Mouse (Mus musculus): ENCODE measurements at regions not wholly inside any gene's neighbourhood (a gene's known extent, or its start where the extent isn't known, plus 50 kb on each side); places are given as distances from the start of the nearest gene placed in this dataset.

GRCm38 (mm10) chrX:142576127-142576526 is 105.1 kb upstream of the Tmem164 start:
- Histone ChIP-seq H3K4me3 (ENCODE audit: low read depth, low read length) (no peak overlapping the region), H3K4me1 (ENCODE audit: insufficient read depth, low read depth, low read length) (peaks cover 57% of the 10 kb centered on the region), H3K27me3 (ENCODE audit: insufficient read depth, low read length) (no peaks in the 10 kb centered on the region), H3K9me3 (replicated peaks) (no peaks in the 10 kb centered on the region), H3K36me3 (replicated peaks) (no peaks in the 10 kb centered on the region)
- no peak for TF ChIP-seq TAL1 (conservative IDR thresholded peaks at IDR 0.05; ENCODE audit: low read depth, low read length)
- no peak for TF ChIP-seq GATA1 (IDR thresholded peaks at IDR 0.05; ENCODE audit: borderline replicate concordance, low read length)
- TF ChIP-seq GATA2 (IDR thresholded peaks at IDR 0.05; ENCODE audit: borderline replicate concordance, low read depth, low read length), result no peak
- TF ChIP-seq POLR2AphosphoS5 (IDR thresholded peaks at IDR 0.05; ENCODE audit: insufficient replicate concordance, low read depth, low read length), result no peak
- no peak for TF ChIP-seq CTCF (IDR thresholded peaks at IDR 0.05; ENCODE audit: low read depth, low read length)
- ATAC-seq (ENCODE audit: extremely low read depth, insufficient number of reproducible peaks, low FRiP score, poor library complexity, severe bottlenecking), result no peak
- no peak for DNase-seq (ENCODE audit: low spot score)

- H3K9me3 ChIP-seq (replicated peaks), result no peaks in the 10 kb centered on the region
- H3K36me3 ChIP-seq (replicated peaks), result no peaks in the 10 kb centered on the region
- DNase-seq (ENCODE audit: low spot score) (peak; percentile 35), ATAC-seq (ENCODE audit: extremely low read depth, insufficient number of reproducible peaks, low FRiP score, poor library complexity, severe bottlenecking) (peak; percentile 89)
- no peaks in the 10 kb centered on the region for H3K27me3 ChIP-seq (ENCODE audit: insufficient read depth, low read length)
- H3K4me1 ChIP-seq (ENCODE audit: insufficient read depth, low read depth, low read length), result peaks cover 56% of the 10 kb centered on the region
- TF ChIP-seq TAL1 (conservative IDR thresholded peaks at IDR 0.05; ENCODE audit: low read depth, low read length) (peak; percentile 84), GATA2 (IDR thresholded peaks at IDR 0.05; ENCODE audit: borderline replicate concordance, low read depth, low read length) (no peak)
- no peak overlapping the region; the same call in 1 of the 2 replicates for H3K4me3 ChIP-seq (ENCODE audit: low read depth, low read length)
Measured at GRCm38 (mm10) chrX:142577449-142578081, 103.6 kb upstream of the Tmem164 start.

GRCm38 (mm10) chrX:142585281-142585680 is 95.9 kb upstream of the Tmem164 start:
- 0 out of 2 replicates have a peak, but pooled peaks have one; percentile 22 for TF ChIP-seq TAL1 (conservative IDR thresholded peaks at IDR 0.05; ENCODE audit: low read depth, low read length)
- no peak for TF ChIP-seq GATA1 (IDR thresholded peaks at IDR 0.05; ENCODE audit: borderline replicate concordance, low read length)
- DNase-seq (ENCODE audit: low spot score) (no peak), ATAC-seq (ENCODE audit: extremely low read depth, insufficient number of reproducible peaks, low FRiP score, poor library complexity, severe bottlenecking) (no peak)
- H3K27me3 ChIP-seq (ENCODE audit: insufficient read depth, low read length), result no peaks in the 10 kb centered on the region
- no peaks in the 10 kb centered on the region for H3K9me3 ChIP-seq (replicated peaks)
- no peaks in the 10 kb centered on the region for H3K36me3 ChIP-seq (replicated peaks)
- H3K4me1 ChIP-seq (ENCODE audit: insufficient read depth, low read depth, low read length), result peaks cover 19% of the 10 kb centered on the region
- H3K4me3 ChIP-seq (ENCODE audit: low read depth, low read length), result no peak overlapping the region

GRCm38 (mm10) chrX:142599377-142599776 is 81.8 kb upstream of the Tmem164 start:
- peaks cover 14% of the 10 kb centered on the region for H3K4me1 ChIP-seq (ENCODE audit: insufficient read depth, low read depth, low read length)
- no peaks in the 10 kb centered on the region for H3K36me3 ChIP-seq (replicated peaks)
- H3K9me3 ChIP-seq (replicated peaks), result no peaks in the 10 kb centered on the region
- ATAC-seq (ENCODE audit: extremely low read depth, insufficient number of reproducible peaks, low FRiP score, poor library complexity, severe bottlenecking) (no peak), DNase-seq (ENCODE audit: low spot score) (no peak)
- no peak for TF ChIP-seq CTCF (IDR thresholded peaks at IDR 0.05; ENCODE audit: low read depth, low read length)
- no peak for TF ChIP-seq POLR2AphosphoS5 (IDR thresholded peaks at IDR 0.05; ENCODE audit: insufficient replicate concordance, low read depth, low read length)
- no peak for TF ChIP-seq GATA1 (IDR thresholded peaks at IDR 0.05; ENCODE audit: borderline replicate concordance, low read length)
- TF ChIP-seq TAL1 (conservative IDR thresholded peaks at IDR 0.05; ENCODE audit: low read depth, low read length), result no peak
- no peak for TF ChIP-seq GATA2 (IDR thresholded peaks at IDR 0.05; ENCODE audit: borderline replicate concordance, low read depth, low read length)
- no peak overlapping the region for H3K4me3 ChIP-seq (ENCODE audit: low read depth, low read length)
- no peaks in the 10 kb centered on the region for H3K27me3 ChIP-seq (ENCODE audit: insufficient read depth, low read length)

- TF ChIP-seq POLR2AphosphoS5 (IDR thresholded peaks at IDR 0.05; ENCODE audit: insufficient replicate concordance, low read depth, low read length), result no peak
- TF ChIP-seq GATA2 (IDR thresholded peaks at IDR 0.05; ENCODE audit: borderline replicate concordance, low read depth, low read length), result no peak
- TF ChIP-seq TAL1 (conservative IDR thresholded peaks at IDR 0.05; ENCODE audit: low read depth, low read length), result no peak
- TF ChIP-seq GATA1 (IDR thresholded peaks at IDR 0.05; ENCODE audit: borderline replicate concordance, low read length), result no peak
- Histone ChIP-seq H3K9me3 (replicated peaks) (no peaks in the 10 kb centered on the region), H3K27me3 (ENCODE audit: insufficient read depth, low read length) (no peaks in the 10 kb centered on the region), H3K4me1 (ENCODE audit: insufficient read depth, low read depth, low read length) (peaks cover 25% of the 10 kb centered on the region), H3K4me3 (ENCODE audit: low read depth, low read length) (no peak overlapping the region), H3K36me3 (replicated peaks) (no peaks in the 10 kb centered on the region)
- DNase-seq (ENCODE audit: low spot score), result peak; percentile 2
- ATAC-seq (ENCODE audit: extremely low read depth, insufficient number of reproducible peaks, low FRiP score, poor library complexity, severe bottlenecking), result peak; percentile 45; the same call in 1 of the 2 replicates
Measured at GRCm38 (mm10) chrX:142600782-142601181, 80.4 kb upstream of the Tmem164 start.

- DNase-seq (ENCODE audit: low spot score) (peak; percentile 10), ATAC-seq (ENCODE audit: extremely low read depth, insufficient number of reproducible peaks, low FRiP score, poor library complexity, severe bottlenecking) (peak; percentile 80)
- Histone ChIP-seq H3K36me3 (replicated peaks) (no peaks in the 10 kb centered on the region), H3K9me3 (replicated peaks) (no peaks in the 10 kb centered on the region), H3K27me3 (ENCODE audit: insufficient read depth, low read length) (no peaks in the 10 kb centered on the region), H3K4me3 (ENCODE audit: low read depth, low read length) (no peak overlapping the region; the same call in 1 of the 2 replicates), H3K4me1 (ENCODE audit: insufficient read depth, low read depth, low read length) (peaks cover 35% of the 10 kb centered on the region)
- TF ChIP-seq TAL1 (conservative IDR thresholded peaks at IDR 0.05; ENCODE audit: low read depth, low read length) (peak; percentile 76), CTCF (IDR thresholded peaks at IDR 0.05; ENCODE audit: low read depth, low read length) (no peak)
Measured at GRCm38 (mm10) chrX:142605088-142605487, 76.1 kb upstream of the Tmem164 start.
